Mouse (Mus musculus) left cerebral cortex, postnatal 10 days (tissue): ENCODE results near the gene Ywhag. TPM values are rescaled to one million over a fixed set of nuclear protein-coding genes. Genes with fewer than 3 reads are reported as not detected.

ENCODE experiments used
- DNase-seq, 2 experiments: peaks; one replicate each; pipeline ENCODE4 v3.0.0; 2021 to 2022; ENCODE audit warnings: low spot score in 2 of 2, mixed read lengths in 1 of 2; ENCODE audit errors: extremely low spot score in 1 of 2
- intact Hi-C: fragments of 180-260 bp; cut with DNase I; formaldehyde crosslinking; loops from one replicate; pipeline ENCODE4 v1.15.1; 2025
- total RNA-seq, 2 experiments: library from RNA; stranded (reverse); gene quantifications; 2 replicates each; pipeline ENCODE4 v1.2.3; 2021

Gene Ywhag
- total RNA-seq, 2 experiments from 2014 or later, result 1,621 to 1,667 TPM

DNA sequence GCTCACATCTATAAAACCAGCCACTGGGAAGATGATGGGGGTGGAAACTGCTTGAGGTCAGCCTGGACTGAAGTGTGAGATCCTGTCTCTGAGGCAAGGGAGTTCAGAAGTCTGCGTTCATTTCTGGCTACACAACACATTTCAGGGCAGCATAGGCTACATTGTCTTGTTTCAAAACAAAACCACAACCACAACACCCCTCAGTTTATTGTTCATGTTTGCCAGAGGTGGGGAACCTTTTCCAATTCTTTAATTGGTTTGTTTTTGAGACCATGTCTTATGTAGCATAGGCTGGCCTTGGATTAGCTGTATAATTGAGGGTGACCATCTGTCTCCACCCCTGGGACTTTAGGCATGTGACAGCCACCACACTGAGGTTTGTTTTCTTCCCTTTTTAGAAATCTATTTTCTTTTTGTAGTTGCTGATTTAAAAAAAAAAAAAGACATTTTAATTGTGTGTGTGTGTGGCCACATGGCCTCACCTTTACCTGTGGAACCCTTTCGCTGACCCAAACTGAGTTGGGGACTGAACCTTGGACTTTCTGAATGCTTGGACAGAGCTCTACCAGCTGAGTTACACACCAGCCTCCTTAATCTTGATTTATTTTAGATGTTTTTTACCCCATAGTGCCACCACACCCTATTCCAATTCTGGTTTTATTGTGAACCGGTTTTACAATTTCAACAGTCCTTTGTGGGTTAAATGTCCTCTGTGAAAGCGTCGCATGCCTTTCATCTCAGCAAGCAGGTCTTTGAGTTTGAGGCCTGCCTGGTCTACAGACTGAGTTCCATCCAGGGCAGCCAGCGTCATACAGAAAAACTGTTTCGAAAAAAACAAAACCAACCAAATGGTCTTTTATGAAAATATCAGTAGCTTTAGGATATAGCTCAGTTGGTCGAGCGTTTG is 22.1 kb upstream of the Ywhag start:
- no peak for DNase-seq
- intact Hi-C loops, result no loop called here

- DNase-seq, result no peak
- intact Hi-C loops, result no loop called here
These were observed 18.4 kb upstream of the Ywhag start for GRCm38 (mm10) chr5:135952830-135953229.

GRCm38 (mm10) chr5:135951660-135952059 is 17.2 kb upstream of the Ywhag start:
- no peak for DNase-seq
- intact Hi-C loops, result no loop called here

DNA sequence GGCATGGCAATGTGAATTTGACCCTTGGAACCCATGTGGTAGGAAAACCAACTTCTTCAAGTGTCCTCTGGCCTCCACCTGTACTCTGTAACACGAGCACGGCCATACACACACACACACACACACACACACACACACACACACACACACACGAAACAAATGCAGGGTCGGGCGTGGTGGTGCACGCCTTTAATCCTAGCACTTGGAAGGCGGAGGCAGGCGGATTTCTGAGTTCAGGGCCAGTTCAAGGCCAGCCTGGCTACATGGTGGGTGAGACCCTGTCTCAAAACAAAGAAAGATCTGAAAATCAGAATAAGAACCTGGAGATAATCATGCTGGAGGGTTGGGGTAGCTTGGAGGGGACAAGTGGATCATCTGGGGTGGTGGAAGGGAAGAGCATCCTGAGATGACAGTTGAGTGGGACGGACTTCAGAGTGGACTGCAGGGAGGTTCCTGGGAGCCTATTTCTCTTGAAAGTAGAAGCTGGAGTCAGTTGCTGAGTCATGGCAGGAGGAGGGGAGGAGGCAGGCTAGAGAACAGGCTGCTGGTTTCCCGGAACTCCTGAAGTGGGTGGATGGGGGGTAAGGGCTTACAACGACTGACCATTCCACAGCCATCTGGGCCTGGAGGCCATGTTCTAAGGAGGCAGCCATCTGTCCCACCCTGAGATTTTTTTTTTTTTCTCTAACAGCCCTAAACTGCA is 16.4 kb upstream of the Ywhag start:
- intact Hi-C loops, result no loop called here
- DNase-seq, result peak in 1 of 2 experiments; percentile 22

- DNase-seq, result no peak
- intact Hi-C loops, result no loop called here
These were observed 12.2 kb upstream of the Ywhag start for GRCm38 (mm10) chr5:135946621-135947020.

DNA sequence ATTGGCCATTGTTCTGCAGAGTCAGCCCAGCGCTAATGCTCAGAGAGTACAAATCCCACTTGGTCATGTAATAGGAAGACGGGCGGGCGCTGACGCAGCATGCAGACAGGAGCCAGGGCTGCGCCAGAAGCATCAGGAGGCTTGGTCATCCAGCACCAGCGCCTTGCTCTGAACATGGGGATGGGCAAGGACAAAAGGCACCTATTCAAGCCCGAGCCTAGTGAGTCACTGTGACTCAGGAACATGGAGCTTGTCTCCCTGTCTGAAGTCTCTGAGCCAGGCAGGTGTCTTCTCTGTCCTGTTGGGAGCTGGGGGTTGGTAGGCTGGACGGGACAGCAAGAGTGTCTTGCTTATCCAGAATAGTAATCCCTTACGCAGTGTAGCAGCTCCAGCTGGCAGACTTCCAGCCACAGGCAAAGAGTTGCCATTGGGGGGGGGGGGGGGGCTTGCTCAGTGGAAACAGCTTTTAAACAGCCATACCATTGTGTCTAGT is 11.5 kb upstream of the Ywhag start:
- peak in 1 of 2 experiments; percentile 63 for DNase-seq
- intact Hi-C loops, result no loop called here

DNA sequence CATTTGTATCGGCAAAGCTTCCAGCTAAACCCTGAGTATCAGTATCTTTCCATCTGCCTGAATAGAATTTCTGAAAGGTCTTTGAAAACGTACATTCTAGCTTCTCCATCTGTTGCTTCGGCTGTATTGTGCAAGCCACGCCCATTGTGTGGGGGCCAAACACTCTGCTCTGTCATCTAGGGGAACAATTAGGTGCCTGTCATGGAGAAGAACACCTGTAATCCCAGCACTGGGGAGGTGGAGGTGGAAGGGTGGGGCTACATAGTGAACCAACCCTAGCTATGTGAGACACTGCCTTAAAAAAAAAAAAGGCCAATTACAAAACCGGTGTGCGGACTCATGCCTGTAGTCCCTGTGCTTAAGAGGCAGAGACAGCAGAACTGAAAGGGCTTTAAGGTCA is 8.3 kb upstream of the Ywhag start:
- DNase-seq, result no peak
- intact Hi-C loops, result no loop called here

DNA sequence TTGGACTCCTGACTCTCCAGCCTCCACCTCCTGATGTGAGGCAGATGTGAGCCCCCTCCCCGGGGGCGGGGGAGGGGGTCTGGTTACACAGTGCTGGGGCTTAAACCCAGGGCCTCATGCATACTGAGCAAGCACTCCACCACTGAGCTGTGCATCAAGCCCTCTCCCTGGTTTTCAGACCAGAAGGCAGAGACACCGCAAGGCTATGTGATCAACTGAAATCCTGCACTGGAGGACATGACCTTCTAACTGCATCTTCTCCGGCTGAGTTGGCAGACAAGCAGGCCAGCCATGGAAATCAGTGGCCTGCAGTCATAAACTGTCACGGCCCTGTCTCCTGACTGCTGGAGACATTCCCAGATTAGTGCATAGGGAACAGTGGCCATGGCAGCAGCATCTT is 6.2 kb upstream of the Ywhag start:
- intact Hi-C loops, result no loop called here
- no peak for DNase-seq

DNA sequence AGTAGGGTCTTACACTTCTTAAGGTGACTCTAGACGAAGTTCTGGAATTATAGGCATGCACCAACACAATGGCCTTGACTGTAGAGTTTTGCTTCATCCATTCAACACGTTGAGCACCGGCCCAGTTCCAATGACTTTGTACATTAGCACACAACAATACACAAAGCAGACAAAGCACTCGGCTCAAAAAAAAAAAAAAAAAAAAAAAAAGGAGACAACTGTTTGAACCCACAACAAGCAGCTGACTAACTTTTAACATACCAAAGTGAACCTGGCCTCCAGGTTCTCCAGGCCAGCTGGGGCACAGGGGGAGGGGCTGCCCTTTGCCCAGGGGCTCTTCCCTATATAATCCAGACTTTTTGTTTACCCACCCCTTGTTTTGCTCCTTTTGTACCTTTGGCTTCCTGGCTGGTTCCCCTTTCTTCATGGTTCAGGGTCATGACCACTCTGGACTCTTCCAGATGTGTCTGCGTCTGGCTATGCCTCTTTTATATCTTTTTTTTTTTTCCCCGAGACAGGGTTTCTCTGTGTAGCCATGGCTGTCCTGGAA is 1.3 kb upstream of the Ywhag start:
- intact Hi-C loops, result no loop called here
- DNase-seq, result no peak

DNA sequence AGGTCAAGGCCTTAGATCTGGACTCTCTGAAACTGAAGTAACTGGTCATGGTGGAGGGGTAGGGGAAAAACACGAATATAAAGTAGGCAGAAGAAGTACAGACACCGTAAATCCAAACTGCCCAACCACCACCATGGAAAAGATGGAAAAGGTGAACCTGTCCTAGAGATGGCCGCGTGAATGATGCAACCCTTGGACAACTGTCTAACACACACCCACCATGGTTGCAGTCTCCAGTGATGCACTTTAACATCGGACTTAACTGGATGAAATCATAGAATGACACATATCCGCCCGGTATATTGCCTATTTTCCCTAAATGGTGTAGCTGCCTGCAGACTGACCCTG is 734 bp upstream of the Ywhag start:
- intact Hi-C loops, result no loop called here
- no peak for DNase-seq

DNA sequence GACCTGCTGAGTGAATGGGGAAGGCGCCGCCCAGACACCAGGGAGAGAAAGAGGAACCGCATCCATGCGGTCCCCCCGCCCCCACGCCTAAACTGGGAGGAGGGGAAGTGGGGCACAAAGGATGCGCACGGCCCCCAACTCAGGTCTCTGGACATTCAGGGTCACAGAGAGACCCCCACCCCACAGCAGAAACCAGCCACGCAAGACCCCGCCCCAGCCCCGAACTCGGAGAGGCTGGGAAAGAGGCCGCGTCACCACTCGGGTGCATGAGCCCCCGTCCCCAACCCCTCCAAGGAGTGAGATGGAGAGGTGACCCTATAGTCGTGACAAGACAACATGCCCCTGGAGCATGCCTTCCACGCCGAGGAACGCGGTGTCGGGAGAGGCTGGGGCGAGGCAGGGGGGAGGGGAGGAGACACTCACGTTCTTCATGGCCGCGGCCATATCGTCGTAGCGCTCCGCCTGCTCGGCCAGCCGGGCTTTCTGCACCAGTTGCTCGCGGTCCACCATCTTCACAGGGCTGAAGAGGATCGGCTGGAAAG is 445 bp downstream of the Ywhag start:
- intact Hi-C loops, result no loop called here
- DNase-seq, result peak; percentile 79 to 89

DNA sequence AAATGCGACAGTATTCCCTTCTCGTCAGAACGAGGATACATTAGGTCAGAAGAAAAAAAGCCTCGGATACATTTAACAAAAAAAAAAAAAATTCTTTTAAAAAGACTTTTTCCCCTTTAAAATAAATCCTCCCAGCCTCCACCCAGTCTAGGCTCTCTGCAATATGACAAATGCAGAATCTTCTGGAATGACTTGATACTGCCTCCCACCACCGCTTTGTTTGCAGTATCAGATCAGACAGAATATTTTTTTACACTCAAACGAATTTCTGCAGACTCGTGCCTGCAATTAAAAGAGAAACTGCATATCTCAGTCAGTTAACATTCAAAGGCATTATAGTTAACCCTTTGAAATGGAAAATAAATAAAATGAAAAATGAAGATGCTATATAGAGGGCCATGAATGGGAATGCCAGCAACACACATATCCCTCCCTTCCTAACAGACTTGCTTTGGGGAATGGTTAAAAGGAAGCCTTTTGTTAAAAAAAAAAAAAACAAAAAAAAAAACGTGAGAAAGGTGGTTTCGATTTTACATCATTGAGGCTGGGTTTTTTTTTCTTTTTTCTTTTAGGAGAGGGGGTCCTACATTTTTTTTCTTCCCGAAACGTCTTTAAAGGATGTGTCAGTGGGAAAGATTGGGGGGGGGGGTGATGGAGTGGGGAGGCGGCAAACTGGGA is 1.1 kb downstream of the Ywhag start:
- intact Hi-C loops, result no loop called here
- DNase-seq, result no peak

GRCm38 (mm10) chr5:135932359-135932758 is 2.1 kb downstream of the Ywhag start:
- intact Hi-C loops, result no loop called here
- no peak for DNase-seq

DNA sequence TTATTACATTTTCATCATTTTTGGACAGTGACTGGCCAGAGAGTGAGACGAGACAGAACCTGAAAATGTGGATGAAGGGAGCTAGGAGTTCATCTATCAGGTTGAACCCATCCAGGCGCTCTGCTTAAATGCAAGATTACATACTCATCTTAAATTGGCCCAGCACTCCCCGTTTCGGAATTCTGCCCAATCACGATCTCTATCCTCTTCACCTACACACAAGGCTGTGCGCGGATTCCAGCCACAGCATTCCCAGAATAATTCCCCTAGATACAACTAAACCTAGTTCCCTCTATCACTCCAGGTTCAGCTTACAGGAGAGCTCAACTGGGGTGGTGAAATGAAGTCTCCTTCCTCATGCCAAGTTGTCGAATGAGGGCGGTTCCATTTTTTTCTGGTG is 2.9 kb downstream of the Ywhag start:
- intact Hi-C loops, result no loop called here
- DNase-seq, result no peak

DNA sequence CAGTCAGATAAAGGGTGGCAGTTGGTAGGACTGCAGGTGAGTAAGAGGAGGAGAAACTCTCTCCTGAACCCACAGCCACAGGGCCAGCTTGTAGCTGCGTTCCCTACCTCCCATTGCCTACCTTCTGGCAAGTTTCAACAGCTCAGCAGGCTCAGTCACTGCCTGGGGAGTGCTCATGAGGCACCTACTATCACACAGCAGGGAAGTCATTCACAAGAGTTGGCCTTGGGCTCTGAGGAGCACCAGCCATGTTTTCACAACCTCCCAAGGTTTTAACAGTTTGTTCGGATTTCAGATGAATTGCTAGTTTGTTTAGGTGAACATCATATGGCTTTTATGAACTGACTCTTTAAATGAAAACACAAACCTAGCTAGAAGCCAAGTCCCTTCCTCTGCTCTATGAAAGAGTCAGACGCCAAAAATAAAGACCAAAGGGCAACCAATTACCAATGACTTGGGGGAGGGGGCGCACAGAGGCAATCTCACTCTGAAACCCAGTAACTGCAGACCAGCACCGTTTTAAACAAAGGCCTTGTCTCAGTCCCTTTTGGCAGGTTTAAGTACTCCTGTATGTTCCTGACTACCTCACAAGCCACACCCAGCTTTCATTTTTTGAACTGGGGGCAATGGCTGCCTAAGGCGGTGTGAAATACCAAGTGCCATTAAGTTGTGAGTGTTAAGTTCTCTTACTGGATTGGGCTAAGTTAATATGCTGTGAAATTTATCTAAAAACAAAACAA is 4.6 kb downstream of the Ywhag start:
- no peak for DNase-seq
- intact Hi-C loops, result no loop called here

GRCm38 (mm10) chr5:135923901-135924300 is 10.5 kb downstream of the Ywhag start:
- DNase-seq, result no peak
- intact Hi-C loops, result no loop called here

- no peak for DNase-seq
- intact Hi-C loops, result no loop called here
These were observed 14.5 kb downstream of the Ywhag start for GRCm38 (mm10) chr5:135919902-135920301.

- no peak for DNase-seq
- intact Hi-C loops, result no loop called here
These were observed 15.8 kb downstream of the Ywhag start for GRCm38 (mm10) chr5:135918593-135918992.

DNA sequence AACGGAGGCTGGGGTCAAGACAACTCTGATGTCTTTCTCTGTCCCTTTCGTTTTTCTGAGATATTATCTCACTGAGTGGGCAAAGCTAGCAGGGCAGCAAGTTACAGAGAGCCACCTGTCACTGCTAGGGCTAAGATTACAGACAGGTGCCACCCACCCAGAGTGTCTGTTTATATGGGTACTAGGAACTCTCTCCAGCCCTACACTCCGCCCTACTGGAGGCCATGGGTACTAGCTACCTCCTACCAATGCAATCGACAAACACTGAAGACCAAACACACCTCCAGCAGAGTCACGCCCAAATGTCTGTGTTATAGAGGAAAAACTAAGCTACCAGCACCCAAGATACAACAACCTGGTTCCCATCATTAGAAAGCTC is 16.4 kb downstream of the Ywhag start:
- no peak for DNase-seq

More for the DNA sequence above, 16.4 kb downstream of the Ywhag start:
- intact Hi-C loops, result no loop called here
